Mouse (Mus musculus) erythroblast, embryonic 14.5 days (primary cell): ENCODE results near the gene Cd3eap.

Source experiments
- GATA1 ChIP-seq: IDR thresholded peaks from 2 replicates; pipeline ENCODE4 v1.6.1; 2012; ENCODE audit warnings: low read length, inconsistent platforms, mixed read lengths
- TAL1 ChIP-seq: IDR thresholded peaks from 3 replicates; pipeline ENCODE4 v1.6.1; 2012; ENCODE audit warnings: low read length, inconsistent platforms, mixed read lengths

DNA sequence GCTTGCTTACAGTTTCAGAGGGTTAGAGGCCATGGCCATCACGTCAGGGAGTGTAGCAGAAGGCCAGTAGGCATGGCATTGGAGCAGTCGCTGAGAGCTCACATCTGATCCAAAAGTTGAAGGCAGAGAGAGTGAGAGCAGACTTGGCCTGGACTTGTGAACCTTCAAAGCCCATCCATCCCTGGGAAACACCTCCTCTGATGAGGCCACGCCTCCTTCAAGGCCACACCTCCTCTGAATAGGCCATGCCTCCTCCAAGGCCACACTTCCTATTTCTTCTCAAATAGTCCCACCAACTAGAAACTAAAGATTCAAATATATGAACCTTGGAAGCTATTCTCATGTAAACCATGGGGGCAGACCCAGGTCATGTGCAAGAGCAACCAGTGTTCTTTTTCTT lies 23.7 kb downstream of the Cd3eap start:
- TF ChIP-seq TAL1 (no peak), GATA1 (no peak)
